Comparison of ENCODE assay signal across 35 mouse cellular contexts in the genomic region with DNA sequence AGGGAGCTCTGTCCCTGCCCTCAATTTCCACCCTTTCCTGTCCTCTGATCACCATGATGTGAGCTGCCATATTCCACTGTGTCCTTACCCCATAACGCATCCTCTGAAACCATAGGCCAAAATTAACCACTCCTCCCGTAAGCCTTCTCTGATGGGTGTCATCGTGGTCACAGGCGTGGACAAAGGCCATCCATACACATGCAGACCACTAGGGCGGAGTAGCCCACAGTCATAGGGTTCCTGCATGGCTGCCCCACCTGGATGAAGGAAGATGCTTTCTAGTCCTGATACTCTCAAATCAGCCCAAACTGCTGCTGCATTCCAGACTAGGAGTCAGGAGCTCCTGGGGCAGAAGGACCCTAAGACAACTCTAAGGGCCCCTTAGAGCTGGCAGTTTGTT. TPM values are rescaled to one million over a fixed set of nuclear protein-coding genes. Genes with fewer than 3 reads are reported as not detected.
"Had no signal": no experiment of that assay in that cellular context is flagged by ENCODE, and none has a peak within 500 bp of the region (broad histone marks: within the 10 kb centered on the region; RNA-seq: fewer than 3 reads in every experiment).

No protein-coding gene starts in this region.

- H3K27ac ChIP-seq: heart, adult 2 months; hindbrain, embryonic 10.5 days; hindbrain, embryonic 12.5 days; hindbrain, embryonic 14.5 days; intestine, embryonic 15.5 days; limb, embryonic 13.5 days; limb, embryonic 15.5 days; liver, embryonic 12.5 days had no signal

- H3K4me3 ChIP-seq: heart, adult 2 months; heart, embryonic 12.5 days; hindbrain, embryonic 10.5 days; hindbrain, embryonic 12.5 days; intestine, embryonic 15.5 days; limb, embryonic 13.5 days; limb, embryonic 15.5 days; liver, embryonic 12.5 days had no signal

- H3K4me1 ChIP-seq: heart, embryonic 12.5 days; hindbrain, embryonic 10.5 days; hindbrain, embryonic 12.5 days; intestine, embryonic 15.5 days; limb, embryonic 15.5 days; liver, embryonic 12.5 days had no signal

- H3K36me3 ChIP-seq: heart, embryonic 12.5 days; intestine, embryonic 15.5 days; liver, embryonic 12.5 days had no signal

- H3K4me2 ChIP-seq: heart, embryonic 12.5 days; hindbrain, embryonic 12.5 days; hindbrain, embryonic 14.5 days; intestine, embryonic 15.5 days; limb, embryonic 13.5 days; limb, embryonic 15.5 days; liver, embryonic 12.5 days had no signal

- ATAC-seq: hindbrain, embryonic 16.5 days; inflammation-experienced regulatory T-cells, adult 6 months; intestine, embryonic 15.5 days; intestine, postnatal 0 days; liver, embryonic 12.5 days had no signal

- DNase-seq: gastrocnemius, postnatal 14 days; gastrocnemius, postnatal 36 days; heart, adult 2 months; heart, postnatal 10 days; heart, postnatal 4 days; kidney, adult 18-20 months; kidney, adult 8-10 months; kidney, postnatal 10 days; kidney, postnatal 25 days; kidney, postnatal 4 days; layer of hippocampus, adult 9-11 months; layer of hippocampus, postnatal 36 days; left cerebral cortex, postnatal 4 days had no signal

- H3K27me3 ChIP-seq: hindbrain, embryonic 12.5 days; intestine, embryonic 15.5 days; limb, embryonic 13.5 days; limb, embryonic 15.5 days had no signal

- H3K9me3 ChIP-seq: heart, embryonic 12.5 days; hindbrain, embryonic 10.5 days; hindbrain, embryonic 12.5 days; intestine, embryonic 15.5 days; limb, embryonic 13.5 days; limb, embryonic 15.5 days; liver, embryonic 12.5 days had no signal

- H3K9ac ChIP-seq: heart, embryonic 12.5 days; hindbrain, embryonic 12.5 days; hindbrain, embryonic 14.5 days; intestine, embryonic 15.5 days; limb, embryonic 13.5 days; limb, embryonic 15.5 days; liver, embryonic 12.5 days had no signal

RNA-seq across cellular contexts. Expression of gene Ucp1, which starts 32.5 kb away (rescaled TPM):
- total RNA-seq: gastrocnemius, adult 18-20 months; gastrocnemius, adult 8-10 months; gastrocnemius, postnatal 14 days; gastrocnemius, postnatal 36 days; layer of hippocampus, postnatal 36 days; left cerebral cortex, adult 8-10 months; left cerebral cortex, postnatal 10 days; left cerebral cortex, postnatal 25 days; left cerebral cortex, postnatal 4 days had no signal
- polyA plus RNA-seq: heart, embryonic 12.5 days; heart, embryonic 14.5 days; heart, embryonic 16.5 days; hindbrain, embryonic 10.5 days; inflammation-experienced regulatory T-cells, adult 6 months; intestine, embryonic 15.5 days; intestine, postnatal 0 days; kidney, embryonic 14.5 days; kidney, embryonic 16.5 days; limb, embryonic 11.5 days; limb, embryonic 13.5 days; limb, embryonic 15.5 days; liver, adult 2 months; liver, embryonic 12.5 days had no signal
